Mouse (Mus musculus) small intestine, adult 10 weeks (tissue): ENCODE data around the gene Dapp1. TPM values are rescaled to one million over a fixed set of nuclear protein-coding genes. Genes with fewer than 3 reads are reported as not detected.

Experiments used
- polyA plus RNA-seq: library from polyadenylated mRNA; stranded (reverse); fragments of 350-450 nt; fragmentation: Illumina TruSeq; extraction: RNeasy Lipid Tissue Mini Kit (QIAGEN cat#74804); gene quantifications from one replicate; pipeline ENCODE4 v1.2.3, GENCODE M21; 2014; ENCODE audit warnings: low replicate concordance

Gene Dapp1
- 34.3 TPM for polyA plus RNA-seq

GRCm38 (mm10) chr3:137981382-137981750, at the start of gene Dapp1:
Dapp1 (minus strand) TSS chr3:137981545.

GRCm38 (mm10) chr3:137918172-137918931, 63.0 kb downstream of the Dapp1 start, which contains the start of gene Lamtor3:
Lamtor3 (plus strand) TSS chr3:137918506.

Other genes with a start within 250 kb of the Dapp1 start
- 598 TPM for gene H2afz, start 117.1 kb downstream of the Dapp1 start, polyA plus RNA-seq
- 17.3 TPM for gene Dnajb14, start 113.9 kb downstream of the Dapp1 start, polyA plus RNA-seq
- 52.2 TPM for gene Lamtor3, start 63.0 kb downstream of the Dapp1 start, polyA plus RNA-seq
- gene 1110002E22Rik, start 83.5 kb upstream of the Dapp1 start, polyA plus RNA-seq, result 0.11 TPM
- gene Gm5105, start 85.8 kb upstream of the Dapp1 start, polyA plus RNA-seq, result 0.59 TPM
- 3.4 TPM for gene Trmt10a, start 161.9 kb upstream of the Dapp1 start, polyA plus RNA-seq
- 1,882 TPM for gene Mttp, start 163.4 kb upstream of the Dapp1 start, polyA plus RNA-seq
- gene 4930579F01Rik, start 212.3 kb upstream of the Dapp1 start, polyA plus RNA-seq, result not detected
- gene Adh7, start 236.2 kb upstream of the Dapp1 start, polyA plus RNA-seq, result 3.2 TPM